Mouse (Mus musculus) embryonic facial prominence, embryonic 12.5 days (tissue): ENCODE results near the gene Slc35a2. TPM values are rescaled to one million over a fixed set of nuclear protein-coding genes. Genes with fewer than 3 reads are reported as not detected.

Experiments used
- polyA plus RNA-seq: library from polyadenylated mRNA; unstranded; fragments of >200 nt; fragmentation: Nextera tagmentation; extraction: Ambion mirVana; gene quantifications from 2 replicates; pipeline ENCODE4 v1.2.1, GENCODE M21; 2016

Slc35a2 gene
- polyA plus RNA-seq, 1 experiment from 2014 or later, result 30.4 TPM

Other genes starting within 250 kb of the Slc35a2 start
- 7.7 and 11.1 TPM in 2 replicates for gene Syp, start 245.6 kb upstream of the Slc35a2 start, polyA plus RNA-seq
- 6.6 and 7.1 TPM in 2 replicates for gene Prickle3, start 226.8 kb upstream of the Slc35a2 start, polyA plus RNA-seq
- 58.4 and 63.2 TPM in 2 replicates for gene Plp2, start 212.6 kb upstream of the Slc35a2 start, polyA plus RNA-seq
- 0.11 and 0.15 TPM in 2 replicates for gene Magix, start 202.8 kb upstream of the Slc35a2 start, polyA plus RNA-seq
- 38.7 and 39.6 TPM in 2 replicates for gene Gpkow, start 186.9 kb upstream of the Slc35a2 start, polyA plus RNA-seq
- gene Wdr45, start 169.7 kb upstream of the Slc35a2 start, polyA plus RNA-seq, result 32.3 and 33.0 TPM in 2 replicates
- gene Gm45208, start 161.8 kb upstream of the Slc35a2 start, polyA plus RNA-seq, result not detected in 2 replicates
- gene Praf2, start 155.6 kb upstream of the Slc35a2 start, polyA plus RNA-seq, result 69.9 and 71.0 TPM in 2 replicates
- gene Ccdc120, start 133.1 kb upstream of the Slc35a2 start, polyA plus RNA-seq, result 18.9 and 27.5 TPM in 2 replicates
- 31.8 and 32.1 TPM in 2 replicates for gene Tfe3, start 121.5 kb upstream of the Slc35a2 start, polyA plus RNA-seq
- gene Gripap1, start 94.3 kb upstream of the Slc35a2 start, polyA plus RNA-seq, result 50.4 and 53.5 TPM in 2 replicates
- 2.3 and 2.4 TPM in 2 replicates for gene Kcnd1, start 61.7 kb upstream of the Slc35a2 start, polyA plus RNA-seq
- 67.4 and 70.2 TPM in 2 replicates for gene Otud5, start 42.7 kb upstream of the Slc35a2 start, polyA plus RNA-seq
- gene Pim2, start 5.8 kb upstream of the Slc35a2 start, polyA plus RNA-seq, result 5.9 and 6.0 TPM in 2 replicates
- gene Pqbp1, start 15.2 kb downstream of the Slc35a2 start, polyA plus RNA-seq, result 147 and 162 TPM in 2 replicates
- gene Timm17b, start 15.3 kb downstream of the Slc35a2 start, polyA plus RNA-seq, result 167 and 169 TPM in 2 replicates
- gene Gm10491, start 23.8 kb downstream of the Slc35a2 start, polyA plus RNA-seq, result not detected in 2 replicates
- gene Gm10490, start 25.5 kb downstream of the Slc35a2 start, polyA plus RNA-seq, result not detected in 2 replicates
- gene Pcsk1n, start 35.8 kb downstream of the Slc35a2 start, polyA plus RNA-seq, result 7.1 and 9.4 TPM in 2 replicates
- not detected in 2 replicates for gene Eras, start 44.6 kb downstream of the Slc35a2 start, polyA plus RNA-seq
- 49.3 and 53.7 TPM in 2 replicates for gene Hdac6, start 63.9 kb downstream of the Slc35a2 start, polyA plus RNA-seq
- 1.8 and 2.3 TPM in 2 replicates for gene Gata1, start 94.0 kb downstream of the Slc35a2 start, polyA plus RNA-seq
- gene Glod5, start 134.5 kb downstream of the Slc35a2 start, polyA plus RNA-seq, result not detected in 2 replicates
- gene Suv39h1, start 190.7 kb downstream of the Slc35a2 start, polyA plus RNA-seq, result 77.3 and 77.8 TPM in 2 replicates
- 0.19 and 0.20 TPM in 2 replicates for gene Was, start 206.5 kb downstream of the Slc35a2 start, polyA plus RNA-seq
- 23.1 and 23.6 TPM in 2 replicates for gene Wdr13, start 248.9 kb downstream of the Slc35a2 start, polyA plus RNA-seq